Mouse (Mus musculus): Measurements from ENCODE around the gene Olfr1453. TPM values are rescaled to one million over a fixed set of nuclear protein-coding genes. Genes with fewer than 3 reads are reported as not detected.

Gene Olfr1453
- not detected in 2 replicates for polyA plus RNA-seq (2012; rRNA removed)

DNA sequence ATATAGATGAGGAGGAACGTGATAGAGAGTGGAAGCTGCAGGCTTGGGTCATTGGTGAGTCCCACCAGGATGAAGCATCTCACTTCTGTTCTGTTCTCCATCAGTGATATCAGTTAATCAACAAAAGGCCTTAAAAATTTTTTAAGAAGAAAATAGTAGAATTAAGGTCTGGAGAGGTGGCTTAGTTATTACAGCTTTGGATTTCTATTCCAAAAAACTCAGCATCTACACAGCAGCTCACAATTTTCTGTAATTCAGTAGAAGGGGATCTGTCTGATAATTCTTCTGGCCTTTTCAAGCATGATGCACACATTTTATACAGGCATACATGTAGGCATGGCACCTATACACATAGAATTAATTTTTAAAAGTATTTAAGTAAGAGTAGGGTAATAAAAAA, at the start of gene Olfr1453:
Olfr1453 (minus strand) TSS at position 101 of the 400 bp plus-strand sequence.

DNA sequence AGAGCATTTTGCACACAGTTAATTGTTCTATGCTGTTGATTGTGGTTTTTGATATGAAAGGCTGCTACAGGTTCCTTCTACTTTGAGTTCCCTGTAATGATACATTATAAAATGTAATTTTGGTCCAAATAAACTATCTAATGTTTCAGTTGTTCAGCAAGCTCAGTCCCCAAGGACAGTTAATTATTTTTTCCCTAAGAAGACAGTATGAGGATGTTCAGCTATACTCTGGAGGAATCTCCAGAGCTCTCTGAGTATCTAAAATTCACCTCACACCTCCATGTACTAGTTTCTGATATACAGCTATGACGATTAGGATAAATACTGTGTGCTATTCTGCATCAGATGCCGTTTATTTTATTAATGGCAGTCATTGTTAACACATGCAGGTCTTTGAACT, 32.2 kb upstream of the Olfr1453 start, which contains the start of gene Olfr1454:
Olfr1454 (plus strand) TSS at position 301 of the 400 bp plus-strand sequence.

DNA sequence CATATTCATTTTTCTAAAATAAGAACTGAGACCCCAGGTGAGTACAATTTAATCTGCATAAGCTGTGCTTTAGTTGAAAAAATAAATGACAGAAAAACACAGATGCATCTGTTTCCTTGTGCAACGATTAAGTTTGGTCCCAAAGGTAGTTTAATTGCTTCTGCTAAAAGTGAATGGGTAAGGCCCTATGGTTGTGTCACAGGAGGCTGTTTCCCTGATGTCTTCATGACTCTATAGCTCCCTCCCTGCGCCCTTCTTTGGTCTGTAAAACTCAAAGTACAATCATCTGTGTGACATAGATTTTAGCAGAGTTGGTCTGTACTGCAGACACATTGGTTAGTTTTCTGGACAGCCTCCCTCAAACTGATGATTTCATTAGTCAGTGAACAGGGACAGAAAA, 33.4 kb downstream of the Olfr1453 start, which contains the start of gene Olfr1451:
Olfr1451 (plus strand) TSS at position 301 of the 400 bp plus-strand sequence.

Other genes with a start within 250 kb of the Olfr1453 start
- 11.1 and 11.5 TPM in 2 replicates for gene Zfp91, start 232.2 kb downstream of the Olfr1453 start, polyA plus RNA-seq (2012; rRNA removed)
- gene Lpxn, start 232.1 kb downstream of the Olfr1453 start, polyA plus RNA-seq (2012; rRNA removed): 2.3 and 2.5 TPM in 2 replicates
- gene Gm5244, start 181.6 kb downstream of the Olfr1453 start, polyA plus RNA-seq (2012; rRNA removed): not detected in 2 replicates
- not detected in 2 replicates for gene Olfr1444, start 171.0 kb downstream of the Olfr1453 start, polyA plus RNA-seq (2012; rRNA removed)
- not detected in 2 replicates for gene Olfr1445, start 144.5 kb downstream of the Olfr1453 start, polyA plus RNA-seq (2012; rRNA removed)
- not detected in 2 replicates for gene Olfr1446, start 134.8 kb downstream of the Olfr1453 start, polyA plus RNA-seq (2012; rRNA removed)
- gene Olfr1447, start 124.6 kb downstream of the Olfr1453 start, polyA plus RNA-seq (2012; rRNA removed): not detected in 2 replicates
- not detected in 2 replicates for gene Olfr1448, start 103.9 kb downstream of the Olfr1453 start, polyA plus RNA-seq (2012; rRNA removed)
- not detected in 2 replicates for gene Olfr1449, start 97.5 kb downstream of the Olfr1453 start, polyA plus RNA-seq (2012; rRNA removed)
- not detected in 2 replicates for gene Olfr1450, start 78.1 kb downstream of the Olfr1453 start, polyA plus RNA-seq (2012; rRNA removed)
- gene Olfr1451, start 33.3 kb downstream of the Olfr1453 start, polyA plus RNA-seq (2012; rRNA removed): not detected in 2 replicates
- not detected in 2 replicates for gene Olfr1454, start 32.3 kb upstream of the Olfr1453 start, polyA plus RNA-seq (2012; rRNA removed)
- not detected in 2 replicates for gene Olfr1457, start 69.6 kb upstream of the Olfr1453 start, polyA plus RNA-seq (2012; rRNA removed)
- not detected in 2 replicates for gene Olfr1458, start 78.4 kb upstream of the Olfr1453 start, polyA plus RNA-seq (2012; rRNA removed)
- gene Olfr1459, start 121.2 kb upstream of the Olfr1453 start, polyA plus RNA-seq (2012; rRNA removed): not detected in 2 replicates
- gene Olfr1461, start 134.7 kb upstream of the Olfr1453 start, polyA plus RNA-seq (2012; rRNA removed): not detected in 2 replicates
- gene Olfr1462, start 157.4 kb upstream of the Olfr1453 start, polyA plus RNA-seq (2012; rRNA removed): not detected in 2 replicates
- gene Olfr1463, start 203.0 kb upstream of the Olfr1453 start, polyA plus RNA-seq (2012; rRNA removed): not detected in 2 replicates